Mouse (Mus musculus) embryonic facial prominence, embryonic 12.5 days (tissue): Measurements from ENCODE around the gene Olfr1093. TPM values are rescaled to one million over a fixed set of nuclear protein-coding genes. Genes with fewer than 3 reads are reported as not detected.

Experiments used
- ATAC-seq: fragments of 200-750 bp; cut with Nextera tagmentation; 2 replicates; pipeline ENCODE4 v1.8.0; 2017; ENCODE audit not compliant: insufficient number of reproducible peaks, insufficient read depth, low FRiP score, low TSS enrichment
- H3K27ac ChIP-seq: fragments of 300-500 bp; sonication (generic); 2 replicates; pipeline ENCODE4 v1.5.1; 2016; ENCODE audit warnings: mild to moderate bottlenecking
- H3K27me3 ChIP-seq: fragments of 300-500 bp; sonication (generic); 2 replicates; pipeline ENCODE4 v1.6.1; 2016; ENCODE audit warnings: mild to moderate bottlenecking, moderate library complexity
- H3K36me3 ChIP-seq: fragments of 300-500 bp; sonication (generic); 2 replicates; pipeline ENCODE4 v1.6.1; 2016; ENCODE audit warnings: mild to moderate bottlenecking
- H3K4me1 ChIP-seq: fragments of 300-500 bp; sonication (generic); 2 replicates; pipeline ENCODE4 v1.6.1; 2016
- H3K4me2 ChIP-seq: fragments of 300-500 bp; sonication (generic); replicated peaks from 2 replicates; pipeline ENCODE4 v1.6.1; 2016; ENCODE audit warnings: mild to moderate bottlenecking, moderate library complexity
- H3K4me3 ChIP-seq: fragments of 300-500 bp; sonication (generic); 2 replicates; pipeline ENCODE4 v1.5.1; 2016; ENCODE audit warnings: mild to moderate bottlenecking
- H3K9ac ChIP-seq: fragments of 300-500 bp; sonication (generic); 2 replicates; pipeline ENCODE4 v1.6.1; 2016; ENCODE audit warnings: mild to moderate bottlenecking, moderate library complexity
- H3K9me3 ChIP-seq: fragments of 300-500 bp; sonication (generic); 2 replicates; pipeline ENCODE4 v1.6.1; 2016; ENCODE audit warnings: mild to moderate bottlenecking, moderate library complexity
- WGBS: fragments of 180-500 bp; shearing (Covaris S2); methylation state at CpG from one replicate; pipeline ENCODE4 v1.1.7; 2016; 5-methylcytosine and 5-hydroxymethylcytosine counted together
- polyA plus RNA-seq: library from polyadenylated mRNA; unstranded; fragments of >200 nt; fragmentation: Nextera tagmentation; extraction: Ambion mirVana; gene quantifications from 2 replicates; pipeline ENCODE4 v1.2.1, GENCODE M21; 2016

The Olfr1093 gene
- polyA plus RNA-seq: not detected in 2 replicates

DNA sequence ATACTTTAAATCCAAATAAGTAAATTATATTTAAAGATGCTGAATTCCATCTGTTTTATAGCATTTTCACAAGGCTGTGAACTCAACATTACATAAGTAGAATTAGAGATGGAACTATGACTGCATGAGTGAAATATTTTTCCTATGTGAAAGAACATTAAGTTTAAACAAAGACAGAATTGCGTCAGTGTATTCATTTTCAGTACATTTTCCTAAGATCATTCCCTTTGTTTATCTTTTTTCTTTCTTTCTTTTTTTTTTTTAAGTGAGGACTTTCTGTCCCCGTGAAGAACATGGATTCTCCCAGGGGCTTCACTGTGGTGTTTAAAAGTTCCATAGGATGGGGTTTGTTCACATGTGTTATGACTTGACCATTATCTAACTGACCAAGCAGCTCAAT is at the start of gene Olfr1093:
Gene Olfr1093 (plus strand): TSS at position 301 of the 400 bp plus-strand sequence.
- H3K36me3 ChIP-seq: no peaks in the 10 kb centered on the region
- H3K4me3 ChIP-seq: no peak within 1 kb of the TSS
- 85% methylated on average over 2 of the region's 2 CpGs for WGBS
- no peaks in the 10 kb centered on the region for H3K9me3 ChIP-seq
- H3K4me2 ChIP-seq: no peak within 1 kb of the TSS
- no peaks in the 10 kb centered on the region for H3K27me3 ChIP-seq
- H3K9ac ChIP-seq: no peak within 1 kb of the TSS
- no peaks in the 10 kb centered on the region for H3K4me1 ChIP-seq
- no peak for ATAC-seq
- no peak within 1 kb of the TSS for H3K27ac ChIP-seq

DNA sequence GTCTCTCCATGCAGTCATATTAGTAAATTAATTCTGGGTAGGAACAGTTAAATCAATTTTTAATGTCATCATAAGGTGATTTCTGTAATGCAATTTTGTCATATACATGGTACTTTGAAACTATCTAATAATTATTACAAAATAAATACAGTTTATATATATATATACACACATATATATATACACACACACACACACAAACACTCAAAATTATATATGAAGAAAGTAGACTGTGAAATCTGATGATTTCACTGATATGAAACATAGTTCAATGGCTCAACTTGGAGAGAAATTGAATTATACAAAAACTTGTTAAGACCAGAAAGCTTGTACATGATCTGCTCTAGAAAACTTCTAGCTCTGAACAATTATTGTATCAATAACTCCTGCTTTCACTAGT is 48.7 kb upstream of the Olfr1093 start, which contains the start of gene Olfr1089:
Gene Olfr1089 (minus strand): TSS at position 101 of the 400 bp plus-strand sequence.
- Histone ChIP-seq H3K4me3 (no peak within 1 kb of the TSS), H3K9ac (no peak within 1 kb of the TSS), H3K27ac (no peak within 1 kb of the TSS), H3K4me1 (no peaks in the 10 kb centered on the region), H3K9me3 (no peaks in the 10 kb centered on the region), H3K4me2 (no peak within 1 kb of the TSS), H3K36me3 (no peaks in the 10 kb centered on the region), H3K27me3 (no peaks in the 10 kb centered on the region)
- no peak for ATAC-seq

DNA sequence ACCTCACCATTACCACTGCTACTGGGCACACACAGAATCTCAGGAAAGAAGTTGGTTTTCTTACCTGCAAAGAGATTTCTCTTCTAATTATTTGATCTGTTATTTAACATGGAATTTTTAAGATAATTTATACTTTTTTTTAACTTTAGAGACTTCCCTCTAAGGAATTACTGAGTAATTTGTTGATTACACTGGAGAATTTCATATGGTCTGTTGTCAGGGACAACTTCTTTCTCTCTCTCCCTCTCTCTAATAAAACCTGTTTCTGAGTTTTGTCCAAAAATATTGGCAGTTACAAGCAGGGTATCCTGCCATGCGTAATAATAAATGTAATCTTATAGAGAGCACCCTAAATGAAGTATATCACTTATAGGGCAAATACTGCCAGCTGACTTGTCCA is 23.4 kb upstream of the Olfr1093 start, which contains the start of gene Olfr1090:
Gene Olfr1090 (minus strand): TSS at position 101 of the 400 bp plus-strand sequence.
- Histone ChIP-seq H3K4me2 (no peak within 1 kb of the TSS), H3K4me1 (no peaks in the 10 kb centered on the region), H3K36me3 (no peaks in the 10 kb centered on the region), H3K27ac (no peak within 1 kb of the TSS), H3K9ac (no peak within 1 kb of the TSS), H3K4me3 (no peak within 1 kb of the TSS), H3K27me3 (no peaks in the 10 kb centered on the region), H3K9me3 (no peaks in the 10 kb centered on the region)
- WGBS: 85% methylated on average over 1 of the region's 1 CpGs
- no peak for ATAC-seq

DNA sequence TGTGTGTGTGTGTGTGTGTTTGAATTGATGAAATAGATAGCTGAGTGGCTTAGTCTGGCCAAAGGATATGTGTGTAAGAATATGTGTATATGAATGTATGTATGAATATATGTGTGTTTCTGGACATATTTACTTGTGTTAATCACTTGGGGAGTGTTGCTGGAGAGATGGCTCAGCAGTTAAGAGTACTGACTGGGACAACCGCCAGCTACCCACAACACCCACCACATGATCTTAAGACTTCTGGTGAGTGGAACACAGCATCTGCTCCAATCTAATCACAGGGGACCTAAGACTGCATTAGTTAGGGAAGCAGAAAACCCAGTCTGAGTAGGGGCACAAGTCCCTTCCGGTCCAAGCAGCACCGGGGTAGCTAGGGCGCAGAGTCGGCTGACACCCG is 21.2 kb upstream of the Olfr1093 start:
- Histone ChIP-seq H3K9me3 (no peaks in the 10 kb centered on the region), H3K27ac (no peak overlapping the region)
- WGBS: 93% methylated on average over 6 of the region's 6 CpGs

DNA sequence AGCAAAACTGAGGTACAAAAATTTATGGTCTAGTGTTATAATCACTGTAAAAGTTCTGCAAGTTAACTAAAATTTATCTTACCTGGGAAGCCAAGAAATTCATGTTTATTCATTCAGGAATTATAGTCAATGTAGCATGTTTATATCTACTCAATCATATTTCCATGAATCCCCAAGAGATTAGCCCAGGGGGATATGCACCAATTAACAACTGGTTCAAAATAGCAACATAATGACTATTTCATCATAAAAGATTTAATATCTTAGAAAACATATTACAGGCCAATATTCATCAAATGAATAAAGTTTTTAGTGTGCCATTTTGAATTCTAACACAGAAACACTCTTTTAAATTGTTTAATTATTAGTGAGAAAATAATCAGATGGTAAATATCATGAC is 27.6 kb downstream of the Olfr1093 start, which contains the start of gene Olfr141:
Gene Olfr141 (minus strand): TSS at position 101 of the 400 bp plus-strand sequence.
- no peak for ATAC-seq
- H3K4me2 ChIP-seq: no peak within 1 kb of the TSS

More for the DNA sequence above, 21.2 kb upstream of the Olfr1093 start:
- no peaks in the 10 kb centered on the region for H3K36me3 ChIP-seq
- no peaks in the 10 kb centered on the region for H3K27me3 ChIP-seq
- H3K4me2 ChIP-seq: no peak overlapping the region
- no peak for ATAC-seq
- no peak overlapping the region for H3K9ac ChIP-seq
- no peaks in the 10 kb centered on the region for H3K4me1 ChIP-seq
- no peak overlapping the region for H3K4me3 ChIP-seq

DNA sequence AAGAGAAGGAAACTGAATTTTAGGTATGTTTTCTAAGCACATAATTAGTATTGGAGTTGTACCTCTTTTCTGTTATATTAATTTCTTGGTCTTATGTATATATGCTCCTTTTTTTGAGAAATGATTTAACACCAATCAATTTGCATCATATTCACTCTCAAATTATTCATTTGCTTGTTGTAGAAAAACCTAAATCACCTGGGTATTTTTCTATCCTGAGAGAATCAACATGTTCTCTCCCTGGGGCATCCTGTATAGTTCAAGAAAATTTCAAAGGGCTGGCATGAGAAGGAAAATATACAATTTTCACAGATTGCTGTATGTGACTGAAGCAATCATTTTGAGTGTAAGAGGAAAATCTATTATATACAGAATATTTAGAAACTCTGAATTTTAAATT is 42.1 kb downstream of the Olfr1093 start, which contains the start of gene Olfr1094:
Gene Olfr1094 (plus strand): TSS at position 301 of the 400 bp plus-strand sequence.
- H3K9ac ChIP-seq: no peak within 1 kb of the TSS
- no peak within 1 kb of the TSS for H3K4me3 ChIP-seq
- H3K4me2 ChIP-seq: no peak within 1 kb of the TSS
- H3K27me3 ChIP-seq: no peaks in the 10 kb centered on the region
- H3K27ac ChIP-seq: no peak within 1 kb of the TSS
- H3K9me3 ChIP-seq: no peaks in the 10 kb centered on the region
- no peak for ATAC-seq
- no peaks in the 10 kb centered on the region for H3K4me1 ChIP-seq
- H3K36me3 ChIP-seq: no peaks in the 10 kb centered on the region

More for the DNA sequence above, 27.6 kb downstream of the Olfr1093 start, which contains the start of gene Olfr141:
- Histone ChIP-seq H3K4me3 (no peak within 1 kb of the TSS), H3K9me3 (no peaks in the 10 kb centered on the region), H3K36me3 (no peaks in the 10 kb centered on the region), H3K9ac (no peak within 1 kb of the TSS), H3K27me3 (no peaks in the 10 kb centered on the region), H3K4me1 (no peaks in the 10 kb centered on the region), H3K27ac (no peak within 1 kb of the TSS)

Other genes with a start within 250 kb of the Olfr1093 start
- not detected in 2 replicates for gene Olfr1079, start 240.0 kb upstream of the Olfr1093 start, polyA plus RNA-seq
- gene Olfr1080, start 224.2 kb upstream of the Olfr1093 start, polyA plus RNA-seq: not detected in 2 replicates
- gene Olfr1082, start 183.5 kb upstream of the Olfr1093 start, polyA plus RNA-seq: not detected in 2 replicates
- not detected in 2 replicates for gene Olfr1084, start 142.8 kb upstream of the Olfr1093 start, polyA plus RNA-seq
- not detected in 2 replicates for gene Olfr1085, start 120.5 kb upstream of the Olfr1093 start, polyA plus RNA-seq
- not detected in 2 replicates for gene Olfr1086, start 102.4 kb upstream of the Olfr1093 start, polyA plus RNA-seq
- gene Olfr1087, start 84.1 kb upstream of the Olfr1093 start, polyA plus RNA-seq: not detected in 2 replicates
- not detected in 2 replicates for gene Olfr1089, start 48.8 kb upstream of the Olfr1093 start, polyA plus RNA-seq
- not detected in 2 replicates for gene Olfr1090, start 23.5 kb upstream of the Olfr1093 start, polyA plus RNA-seq
- gene Olfr141, start 27.5 kb downstream of the Olfr1093 start, polyA plus RNA-seq: not detected in 2 replicates
- not detected in 2 replicates for gene Olfr1094, start 42.2 kb downstream of the Olfr1093 start, polyA plus RNA-seq
- not detected in 2 replicates for gene Olfr1095, start 69.2 kb downstream of the Olfr1093 start, polyA plus RNA-seq
- not detected in 2 replicates for gene Gm13723, start 92.3 kb downstream of the Olfr1093 start, polyA plus RNA-seq
- not detected in 2 replicates for gene Olfr1097, start 109.7 kb downstream of the Olfr1093 start, polyA plus RNA-seq
- gene Olfr1098, start 142.1 kb downstream of the Olfr1093 start, polyA plus RNA-seq: not detected in 2 replicates
- gene Olfr1099, start 178.2 kb downstream of the Olfr1093 start, polyA plus RNA-seq: not detected in 2 replicates
- gene Olfr1100, start 197.5 kb downstream of the Olfr1093 start, polyA plus RNA-seq: not detected in 2 replicates
- gene Olfr1101, start 208.7 kb downstream of the Olfr1093 start, polyA plus RNA-seq: not detected in 2 replicates
- gene Olfr1102, start 215.9 kb downstream of the Olfr1093 start, polyA plus RNA-seq: not detected in 2 replicates
- gene Olfr1104, start 244.6 kb downstream of the Olfr1093 start, polyA plus RNA-seq: not detected in 2 replicates